Mouse (Mus musculus): ENCODE measurements around the gene Rnf17. TPM values are rescaled to one million over a fixed set of nuclear protein-coding genes. Genes with fewer than 3 reads are reported as not detected.
A peak's percentile ranks its signal among the peaks of the same experiment; 100 is the strongest.

Rnf17 gene
- polyA plus RNA-seq, 1 experiment = not detected

DNA sequence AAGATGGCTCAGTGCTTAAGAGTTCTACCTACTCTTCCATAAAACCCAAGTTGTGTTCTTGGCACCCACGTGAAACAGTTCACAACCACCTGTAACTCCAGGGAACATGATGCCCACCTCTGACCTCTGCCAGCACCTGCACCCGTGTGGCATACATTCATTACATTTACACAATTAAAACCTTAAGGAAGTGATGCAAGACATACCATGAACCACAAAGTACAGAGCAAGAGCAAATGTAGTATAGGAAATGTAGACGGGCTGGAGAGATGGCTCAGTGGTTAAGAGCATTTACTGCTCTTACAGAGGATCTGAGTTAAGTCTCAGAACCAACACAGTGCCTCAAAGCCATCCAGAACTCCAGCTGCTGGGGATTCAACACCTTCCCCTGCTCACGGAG is 166.7 kb downstream of the Rnf17 start:
- H3K4me3 ChIP-seq = no peak overlapping the region
- no peak overlapping the region for H3ac ChIP-seq (ENCODE audit: control insufficient read depth, insufficient read length)
- H3K36me3 ChIP-seq (ENCODE audit: control insufficient read depth, insufficient read depth) = no peaks in the 10 kb centered on the region
- H3K79me2 ChIP-seq (ENCODE audit: control insufficient read depth, insufficient read depth) = no peaks in the 10 kb centered on the region
- no peaks in the 10 kb centered on the region for H3K27me3 ChIP-seq (ENCODE audit: control insufficient read depth, insufficient read depth, insufficient read length)
- no peak overlapping the region for H3K4me2 ChIP-seq (ENCODE audit: low read depth)
- TF ChIP-seq MYOG (IDR thresholded peaks at IDR 0.05; ENCODE audit: control insufficient read depth in 1 of 3, insufficient read depth in 1 of 3, insufficient read length in 2 of 3, low read depth in 2 of 3) = no peak
- no peak for TF ChIP-seq POLR2AphosphoS2 (IDR thresholded peaks at IDR 0.05; ENCODE audit: insufficient read length, low read depth)
- TF ChIP-seq SRF (IDR thresholded peaks at IDR 0.05; ENCODE audit: control insufficient read depth, insufficient read length, low read depth) = no peak
- no peak for TF ChIP-seq E2F4 (IDR thresholded peaks at IDR 0.05; ENCODE audit: insufficient read depth)
- no peak for TF ChIP-seq REST (IDR thresholded peaks at IDR 0.05; ENCODE audit: insufficient read depth, insufficient read length)
- TF ChIP-seq CEBPB (IDR thresholded peaks at IDR 0.05; ENCODE audit: insufficient read depth, poor library complexity, severe bottlenecking) = no peak
- no peak for TF ChIP-seq TCF3 (IDR thresholded peaks at IDR 0.05; ENCODE audit: insufficient read length, low read depth)
- no peak for TF ChIP-seq TCF12 (IDR thresholded peaks at IDR 0.05; ENCODE audit: insufficient read depth, poor library complexity, severe bottlenecking)
- TF ChIP-seq MAX (IDR thresholded peaks at IDR 0.05; ENCODE audit: low read depth) = no peak
- no peak for TF ChIP-seq MYOD1 (IDR thresholded peaks at IDR 0.05; ENCODE audit: control insufficient read depth in 1 of 3, insufficient read length in 2 of 3, low read depth in 2 of 3)
- TF ChIP-seq USF1 (IDR thresholded peaks at IDR 0.05; ENCODE audit: low read depth) = no peak
- no peak for TF ChIP-seq POLR2A (IDR thresholded peaks at IDR 0.05; ENCODE audit: insufficient read length, low read depth)

DNA sequence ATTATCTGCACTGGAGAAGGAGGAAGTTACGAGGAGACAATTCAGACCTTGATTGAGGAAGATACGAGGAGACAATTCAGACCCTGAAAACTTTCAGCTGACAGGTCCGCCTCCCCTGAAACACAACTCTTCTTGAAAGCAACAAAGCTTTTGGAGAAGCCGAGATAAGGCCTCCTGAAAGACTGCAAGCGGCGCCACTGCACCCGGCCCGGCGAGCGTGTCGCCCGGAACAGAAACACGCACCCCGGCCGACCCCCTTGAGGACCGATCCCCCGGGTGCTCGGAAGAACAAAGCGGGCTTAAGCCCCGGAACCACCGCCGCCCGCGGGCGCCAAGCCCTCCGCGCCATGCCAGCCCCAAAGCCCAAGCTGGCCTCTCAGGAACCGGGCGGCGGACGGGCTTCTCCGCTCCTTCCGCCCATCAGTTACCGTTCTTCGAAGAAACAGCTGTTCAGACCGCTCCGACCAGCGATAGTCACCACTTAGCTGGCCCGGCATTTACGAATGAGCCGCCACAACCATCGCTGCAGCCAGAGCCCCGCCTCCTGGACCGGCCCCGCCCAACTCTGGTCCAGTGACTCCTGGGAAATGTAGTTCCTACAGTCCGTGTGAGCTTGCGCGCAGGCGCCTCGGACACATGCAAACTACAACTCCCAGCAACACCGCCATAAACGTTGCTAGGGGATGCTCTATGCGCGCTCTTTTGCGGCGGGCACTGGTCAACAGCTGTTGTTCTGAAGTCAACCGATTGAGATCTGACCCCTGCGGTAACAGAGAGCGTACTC is 169.1 kb downstream of the Rnf17 start:
- peaks cover under 1% of the 10 kb centered on the region for H3K79me2 ChIP-seq (ENCODE audit: control insufficient read depth, insufficient read depth)
- H3K4me3 ChIP-seq = peak overlapping the region; percentile 40
- peak overlapping the region; percentile 20 for H3ac ChIP-seq (ENCODE audit: control insufficient read depth, insufficient read length)
- H3K27me3 ChIP-seq (ENCODE audit: control insufficient read depth, insufficient read depth, insufficient read length) = no peaks in the 10 kb centered on the region
- no peaks in the 10 kb centered on the region for H3K36me3 ChIP-seq (ENCODE audit: control insufficient read depth, insufficient read depth)
- H3K4me2 ChIP-seq (ENCODE audit: low read depth) = peak overlapping the region; percentile 95
- peak; percentile 65 for TF ChIP-seq POLR2A (IDR thresholded peaks at IDR 0.05; ENCODE audit: insufficient read length, low read depth)
- no peak for TF ChIP-seq USF1 (IDR thresholded peaks at IDR 0.05; ENCODE audit: low read depth)
- no peak for TF ChIP-seq MAX (IDR thresholded peaks at IDR 0.05; ENCODE audit: low read depth)
- TF ChIP-seq MYOG (IDR thresholded peaks at IDR 0.05; ENCODE audit: control insufficient read depth in 1 of 3, insufficient read depth in 1 of 3, insufficient read length in 2 of 3, low read depth in 2 of 3) = peak; percentile 70 to 90 (median 77)
- TF ChIP-seq SRF (IDR thresholded peaks at IDR 0.05; ENCODE audit: control insufficient read depth, insufficient read length, low read depth) = peak; percentile 38
- peak; percentile 71 for TF ChIP-seq POLR2AphosphoS2 (IDR thresholded peaks at IDR 0.05; ENCODE audit: insufficient read length, low read depth)
- TF ChIP-seq TCF12 (IDR thresholded peaks at IDR 0.05; ENCODE audit: insufficient read depth, poor library complexity, severe bottlenecking) = peak; percentile 32
- TF ChIP-seq CEBPB (IDR thresholded peaks at IDR 0.05; ENCODE audit: insufficient read depth, poor library complexity, severe bottlenecking) = no peak
- peak; percentile 79 to 91 (median 91) for TF ChIP-seq MYOD1 (IDR thresholded peaks at IDR 0.05; ENCODE audit: control insufficient read depth in 1 of 3, insufficient read length in 2 of 3, low read depth in 2 of 3)
- peak; percentile 83 for TF ChIP-seq E2F4 (IDR thresholded peaks at IDR 0.05; ENCODE audit: insufficient read depth)
- no peak for TF ChIP-seq REST (IDR thresholded peaks at IDR 0.05; ENCODE audit: insufficient read depth, insufficient read length)
- no peak for TF ChIP-seq TCF3 (IDR thresholded peaks at IDR 0.05; ENCODE audit: insufficient read length, low read depth)

DNA sequence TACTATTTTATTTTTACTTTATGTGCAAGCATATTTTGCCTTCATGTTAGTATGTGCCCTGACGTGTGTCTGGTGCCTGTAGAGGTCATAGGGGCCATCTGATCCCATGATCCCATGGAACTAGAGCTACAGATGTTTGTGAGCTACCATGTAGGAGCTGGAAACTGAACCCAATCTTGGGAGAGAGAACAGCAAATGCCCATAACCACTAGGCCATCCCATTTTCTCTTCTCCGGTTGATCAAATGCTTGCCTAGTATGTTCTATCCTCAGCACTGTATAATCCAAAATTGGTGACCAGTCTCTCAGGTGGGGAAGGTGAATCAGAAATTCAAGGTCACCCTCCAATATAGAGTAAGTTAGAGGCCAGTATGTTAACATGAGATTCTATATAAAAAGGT is 170.2 kb downstream of the Rnf17 start:
- no peaks in the 10 kb centered on the region for H3K27me3 ChIP-seq (ENCODE audit: control insufficient read depth, insufficient read depth, insufficient read length)
- H3K36me3 ChIP-seq (ENCODE audit: control insufficient read depth, insufficient read depth) = no peaks in the 10 kb centered on the region
- peak overlapping the region; percentile 40 for H3K4me3 ChIP-seq
- H3K4me2 ChIP-seq (ENCODE audit: low read depth) = peak overlapping the region; percentile 95
- H3ac ChIP-seq (ENCODE audit: control insufficient read depth, insufficient read length) = no peak overlapping the region
- no peak for TF ChIP-seq REST (IDR thresholded peaks at IDR 0.05; ENCODE audit: insufficient read depth, insufficient read length)
- TF ChIP-seq TCF12 (IDR thresholded peaks at IDR 0.05; ENCODE audit: insufficient read depth, poor library complexity, severe bottlenecking) = no peak
- no peak for TF ChIP-seq MAX (IDR thresholded peaks at IDR 0.05; ENCODE audit: low read depth)
- TF ChIP-seq MYOG (IDR thresholded peaks at IDR 0.05; ENCODE audit: control insufficient read depth in 1 of 3, insufficient read depth in 1 of 3, insufficient read length in 2 of 3, low read depth in 2 of 3) = no peak
- TF ChIP-seq POLR2A (IDR thresholded peaks at IDR 0.05; ENCODE audit: insufficient read length, low read depth) = no peak
- no peak for TF ChIP-seq CEBPB (IDR thresholded peaks at IDR 0.05; ENCODE audit: insufficient read depth, poor library complexity, severe bottlenecking)
- no peak for TF ChIP-seq E2F4 (IDR thresholded peaks at IDR 0.05; ENCODE audit: insufficient read depth)
- TF ChIP-seq SRF (IDR thresholded peaks at IDR 0.05; ENCODE audit: control insufficient read depth, insufficient read length, low read depth) = no peak
- no peak for TF ChIP-seq MYOD1 (IDR thresholded peaks at IDR 0.05; ENCODE audit: control insufficient read depth in 1 of 3, insufficient read length in 2 of 3, low read depth in 2 of 3)
- TF ChIP-seq USF1 (IDR thresholded peaks at IDR 0.05; ENCODE audit: low read depth) = no peak
- TF ChIP-seq POLR2AphosphoS2 (IDR thresholded peaks at IDR 0.05; ENCODE audit: insufficient read length, low read depth) = no peak
- no peak for TF ChIP-seq TCF3 (IDR thresholded peaks at IDR 0.05; ENCODE audit: insufficient read length, low read depth)
- H3K79me2 ChIP-seq (ENCODE audit: control insufficient read depth, insufficient read depth) = peaks cover 11% of the 10 kb centered on the region

Other genes with a start within 250 kb of the Rnf17 start
- not detected for gene Gzmg, start 243.0 kb upstream of the Rnf17 start, polyA plus RNA-seq (2012; fragmentation: generic; extraction: Trizol)
- gene Gzmn, start 228.0 kb upstream of the Rnf17 start, polyA plus RNA-seq (2012; fragmentation: generic; extraction: Trizol) = 0.07 TPM
- not detected for gene Gzmf, start 191.2 kb upstream of the Rnf17 start, polyA plus RNA-seq (2012; fragmentation: generic; extraction: Trizol)
- not detected for gene Gzmc, start 167.9 kb upstream of the Rnf17 start, polyA plus RNA-seq (2012; fragmentation: generic; extraction: Trizol)
- gene Gzmb, start 140.3 kb upstream of the Rnf17 start, polyA plus RNA-seq (2012; fragmentation: generic; extraction: Trizol) = not detected
- gene Atp12a, start 37.5 kb upstream of the Rnf17 start, polyA plus RNA-seq (2012; fragmentation: generic; extraction: Trizol) = not detected
- 1.7 TPM for gene Cenpj, start 172.8 kb downstream of the Rnf17 start, polyA plus RNA-seq (2012; fragmentation: generic; extraction: Trizol)
- 10.1 TPM for gene Parp4, start 173.0 kb downstream of the Rnf17 start, polyA plus RNA-seq (2012; fragmentation: generic; extraction: Trizol)